Mouse (Mus musculus) left cerebral cortex, postnatal 4 days (tissue): ENCODE measurements at regions not wholly inside any gene's neighbourhood (a gene's known extent, or its start where the extent isn't known, plus 50 kb on each side); places are given as distances from the start of the nearest gene placed in this dataset.
"Not testable (repeated sequence)": the region's sequence is repeated elsewhere in the genome, so short reads cannot be mapped to it uniquely, and the experiment has no call there.

Experiments
- DNase-seq: peaks from one replicate; pipeline ENCODE4 v3.0.0-alpha.2; 2022
- intact Hi-C: fragments of 180-260 bp; cut with DNase I; formaldehyde crosslinking; loops from one replicate; pipeline ENCODE4 v1.15.1; 2025

DNA sequence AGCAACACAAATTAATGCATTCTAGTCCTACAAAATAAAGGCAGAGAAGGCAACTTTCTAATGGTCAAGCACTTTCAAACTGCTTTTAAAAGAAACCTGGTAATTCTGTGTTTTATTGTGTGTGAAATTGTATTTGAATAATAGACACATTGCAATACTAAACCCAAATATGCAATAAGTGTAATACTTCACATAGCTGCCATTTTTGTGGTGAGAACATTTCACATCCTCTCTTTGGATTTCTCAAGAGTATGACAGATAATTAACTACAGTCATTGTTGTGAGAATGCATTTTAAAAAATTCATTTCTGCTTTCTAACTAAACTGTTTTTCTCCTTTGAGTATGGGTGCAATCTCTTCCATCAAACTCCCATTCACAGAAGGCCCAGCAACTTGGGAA, 256.4 kb downstream of the Sema3d start:
- intact Hi-C loops, result no loop called here

DNA sequence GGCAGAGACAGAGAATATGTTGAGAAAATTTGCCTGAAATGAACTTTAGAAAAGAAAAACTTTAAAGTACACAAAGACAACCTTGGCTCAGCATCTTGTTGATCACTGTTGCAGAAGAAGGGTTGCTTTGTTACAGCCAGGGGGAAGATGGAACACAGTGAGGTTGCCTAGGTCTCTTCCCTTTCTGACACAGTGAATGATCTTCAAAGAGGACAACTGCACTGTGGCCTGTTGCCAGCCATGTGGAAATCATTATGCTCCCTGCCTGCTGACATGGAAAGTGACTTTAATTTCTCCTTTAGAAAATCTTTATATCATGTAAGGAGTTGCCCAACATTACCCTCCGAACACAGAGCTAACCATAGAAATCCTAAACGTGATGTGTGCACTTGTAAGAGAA, 263.1 kb downstream of the Sema3d start:
- intact Hi-C loops, result no loop called here

More for the DNA sequence above, 256.4 kb downstream of the Sema3d start:
- DNase-seq, result no peak

DNA sequence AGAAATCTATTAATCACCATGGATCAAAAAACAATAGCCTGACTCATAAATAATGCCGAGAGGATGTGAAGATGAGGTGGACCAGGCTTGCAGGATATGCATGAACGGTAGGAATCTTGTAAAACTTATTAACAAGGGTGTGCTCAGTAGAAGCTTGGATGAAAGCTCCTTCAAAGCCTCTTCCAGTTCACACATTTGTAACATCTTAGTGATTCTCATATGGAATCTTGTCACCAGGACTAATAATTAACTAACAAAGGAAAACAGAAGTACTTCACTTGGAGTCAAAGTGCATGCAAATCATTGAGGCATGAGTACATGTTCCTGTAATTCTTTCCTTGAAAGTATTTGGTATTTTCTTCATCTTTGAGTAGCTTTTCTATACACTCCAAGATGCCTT, 290.5 kb downstream of the Sema3d start:
- DNase-seq, result no peak

More for the DNA sequence above, 263.1 kb downstream of the Sema3d start:
- DNase-seq, result peak; percentile 9

DNA sequence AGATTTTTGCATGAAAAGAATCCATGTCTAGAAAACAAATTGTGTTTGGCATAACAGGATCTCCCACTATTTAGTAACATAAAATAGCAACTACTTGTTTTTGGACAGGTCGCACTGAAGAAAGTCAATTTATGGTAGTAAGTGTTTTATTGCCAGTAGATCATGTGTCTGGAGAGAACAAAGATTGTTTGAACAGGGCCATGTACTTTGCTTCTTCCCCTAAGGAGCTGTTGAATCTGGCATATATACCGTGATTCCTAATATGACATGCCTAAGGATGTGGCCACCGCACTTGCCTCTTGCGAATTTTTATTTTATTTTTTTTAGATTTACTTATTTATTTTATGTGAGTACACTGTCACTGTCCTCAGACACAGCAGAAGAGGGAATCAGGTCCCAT, 290.9 kb downstream of the Sema3d start:
- no peak for DNase-seq

More for the DNA sequence above, 290.5 kb downstream of the Sema3d start:
- intact Hi-C loops, result no loop called here

DNA sequence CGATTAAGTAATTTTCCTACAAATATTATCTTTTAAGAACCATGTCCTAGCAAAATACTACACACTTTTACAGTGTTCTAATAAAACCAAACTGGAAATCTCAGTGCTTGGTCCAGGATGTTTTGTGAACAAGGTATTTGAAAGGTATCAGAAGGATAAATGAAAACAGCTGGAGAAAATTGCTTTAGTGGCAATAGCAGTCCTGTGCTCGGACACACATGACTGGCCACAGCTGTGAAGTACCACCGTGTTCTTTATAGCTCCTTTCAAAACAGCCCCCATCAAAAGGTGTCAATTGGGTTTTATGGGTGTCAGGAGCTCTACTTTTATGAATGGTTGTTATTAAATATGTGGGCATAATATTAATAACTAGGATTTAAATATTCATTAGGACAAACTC, 293.5 kb downstream of the Sema3d start:
- DNase-seq, result no peak
- intact Hi-C loops, result no loop called here

More for the DNA sequence above, 290.9 kb downstream of the Sema3d start:
- intact Hi-C loops, result no loop called here

DNA sequence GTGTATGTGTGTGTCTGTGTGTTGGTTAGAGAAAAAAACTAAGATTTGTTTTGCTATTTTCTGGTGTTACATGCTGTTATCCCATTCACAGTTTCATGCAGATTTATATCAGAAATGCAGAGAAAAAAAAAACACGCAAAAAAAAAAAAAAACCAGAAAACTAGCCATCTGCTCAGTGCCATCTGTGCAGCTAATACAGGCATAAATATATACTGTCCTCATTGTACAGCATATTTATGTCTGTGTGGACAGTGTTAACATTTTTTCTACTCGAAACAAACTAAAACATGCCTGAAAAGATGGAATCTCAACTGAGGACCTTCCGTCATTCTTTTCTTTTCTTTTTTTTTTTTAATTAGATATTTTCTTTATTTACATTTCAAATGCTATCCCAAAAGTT, 331.7 kb downstream of the Sema3d start:
- no peak for DNase-seq
- intact Hi-C loops, result no loop called here

DNA sequence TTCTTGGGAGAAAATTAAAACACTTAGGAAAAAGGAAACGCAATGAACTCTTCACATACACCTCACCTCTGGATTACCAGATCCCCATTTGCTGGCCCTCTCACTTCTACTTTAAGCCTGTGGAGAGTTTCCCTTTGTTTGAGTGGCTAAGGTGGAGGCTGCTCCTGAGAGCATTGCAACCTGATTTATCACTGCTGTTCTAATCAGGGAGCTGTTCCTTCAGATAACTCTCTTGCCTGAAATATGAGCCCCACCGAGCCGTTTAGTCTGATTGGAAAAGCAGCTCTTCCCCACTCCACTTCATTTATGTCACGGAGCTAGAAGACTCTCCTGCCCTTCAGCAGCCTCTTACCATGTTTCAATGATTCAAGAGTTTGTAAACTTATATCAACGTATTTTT, 368.3 kb downstream of the Sema3d start:
- intact Hi-C loops, result no loop called here
- no peak for DNase-seq

DNA sequence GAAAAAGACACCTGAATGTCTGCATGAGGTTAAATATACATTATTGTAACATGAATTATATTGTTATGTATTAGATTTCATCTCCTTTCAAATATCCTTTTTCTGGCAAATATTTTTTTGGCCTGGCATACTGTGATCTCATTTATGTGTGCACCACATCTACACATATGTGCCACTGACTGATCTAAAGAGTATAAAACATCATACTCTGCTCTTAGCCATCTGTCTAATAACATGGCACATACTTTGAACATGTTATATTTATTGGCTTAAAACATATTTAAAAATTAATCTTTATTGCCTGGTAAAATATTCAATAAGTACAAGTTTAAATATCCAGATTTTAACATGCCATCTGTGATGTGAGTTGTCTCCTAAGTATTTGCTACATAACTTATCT, 365.6 kb upstream of the Sema3a start:
- no peak for DNase-seq
- intact Hi-C loops, result no loop called here

DNA sequence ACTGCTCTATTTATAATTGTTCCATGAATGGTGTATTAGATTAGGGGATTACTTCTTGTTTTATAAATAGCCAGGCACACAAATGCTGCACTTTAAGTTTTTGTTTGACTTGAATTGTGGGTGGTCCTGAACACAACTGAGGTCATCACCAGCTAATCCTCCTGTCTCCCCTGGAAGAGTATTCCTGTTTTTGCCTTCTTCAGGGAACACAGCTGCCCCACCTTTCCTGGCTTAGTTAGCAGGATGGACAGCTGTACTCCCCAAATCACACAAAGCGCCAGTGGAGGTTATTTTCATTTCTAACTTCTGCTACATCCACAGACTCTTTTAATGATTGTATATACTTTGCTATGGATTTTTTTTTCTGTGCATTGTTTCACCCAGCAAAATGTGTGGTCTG, 357.8 kb upstream of the Sema3a start:
- DNase-seq, result no peak
- intact Hi-C loops, result no loop called here

DNA sequence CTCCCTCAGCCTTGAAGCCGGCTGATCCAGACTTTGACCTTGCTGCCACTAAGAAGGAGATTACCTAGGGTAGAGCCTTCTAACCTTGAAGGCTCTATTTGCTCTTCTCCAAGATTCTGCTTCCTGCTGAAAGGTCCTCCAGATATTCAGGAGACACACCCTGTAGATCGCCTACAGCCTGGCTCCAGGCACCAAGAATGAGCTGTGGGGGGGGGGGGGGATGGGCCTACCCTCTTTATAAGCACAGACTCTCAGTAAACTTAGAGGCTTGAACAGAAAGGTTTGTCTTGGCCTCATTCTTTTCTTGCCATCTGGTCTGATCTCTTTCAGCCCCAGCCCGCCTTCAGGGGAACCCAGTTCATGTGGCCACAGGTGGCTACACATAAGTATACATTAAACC, 342.5 kb upstream of the Sema3a start:
- intact Hi-C loops, result no loop called here

DNA sequence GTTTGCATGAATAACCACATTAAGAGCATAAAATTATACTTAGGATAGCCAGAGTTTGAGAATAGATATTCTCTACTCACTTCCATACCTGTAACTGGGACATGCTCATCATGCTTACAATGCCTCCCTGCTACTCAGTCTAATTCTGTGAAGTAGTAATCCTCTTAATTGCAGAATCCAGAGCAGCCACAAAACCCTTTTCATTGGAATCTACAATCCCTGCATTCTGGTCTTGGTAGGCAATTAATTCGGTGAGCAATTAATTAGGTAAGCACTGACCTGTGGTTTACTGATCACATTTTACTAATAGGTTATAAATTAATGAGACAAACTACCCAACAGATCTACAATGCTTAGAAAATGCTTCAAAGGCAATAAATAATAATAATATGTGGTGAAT, 316.5 kb upstream of the Sema3a start:
- no peak for DNase-seq
- intact Hi-C loops, result no loop called here

More for the DNA sequence above, 342.5 kb upstream of the Sema3a start:
- DNase-seq, result no peak

DNA sequence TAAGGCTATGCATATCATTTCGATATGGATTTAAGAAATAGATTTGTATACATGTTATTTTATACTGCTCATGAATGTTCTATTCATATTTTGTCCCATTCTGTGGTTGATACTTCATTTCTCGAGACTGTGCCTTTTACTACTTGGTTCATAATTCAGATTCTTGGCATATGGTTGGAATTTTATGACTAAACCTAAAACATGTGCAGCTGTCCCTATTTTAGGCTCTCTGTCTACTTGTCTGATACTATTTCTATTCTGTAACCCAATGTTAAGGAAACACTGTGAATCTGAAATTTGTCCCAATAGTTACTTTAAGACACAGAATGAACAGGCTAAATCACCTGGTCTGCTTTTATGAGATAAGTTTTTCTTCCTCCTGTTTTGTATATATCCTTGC, 315.3 kb upstream of the Sema3a start:
- intact Hi-C loops, result no loop called here
- no peak for DNase-seq

DNA sequence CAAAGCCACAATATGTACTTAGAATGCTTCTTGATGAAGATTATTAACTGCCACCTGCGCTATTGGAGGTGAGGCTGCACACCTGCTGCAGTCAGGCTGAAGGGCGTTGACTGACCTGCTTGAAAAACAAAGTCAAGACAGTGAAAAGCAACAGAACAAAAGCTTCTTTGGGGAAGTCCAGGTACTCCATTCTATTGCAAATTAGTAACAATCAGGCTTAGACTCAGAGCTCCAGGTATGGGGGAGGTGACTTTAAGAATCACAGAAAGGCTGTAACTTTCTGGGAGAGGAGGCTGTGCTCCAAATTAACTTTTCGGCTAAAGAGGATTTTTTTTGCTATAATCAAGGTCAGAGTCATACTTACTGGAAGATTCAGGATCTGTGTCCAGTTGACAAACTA, 278.0 kb upstream of the Sema3a start:
- intact Hi-C loops, DNase-seq: not testable (repeated sequence)

DNA sequence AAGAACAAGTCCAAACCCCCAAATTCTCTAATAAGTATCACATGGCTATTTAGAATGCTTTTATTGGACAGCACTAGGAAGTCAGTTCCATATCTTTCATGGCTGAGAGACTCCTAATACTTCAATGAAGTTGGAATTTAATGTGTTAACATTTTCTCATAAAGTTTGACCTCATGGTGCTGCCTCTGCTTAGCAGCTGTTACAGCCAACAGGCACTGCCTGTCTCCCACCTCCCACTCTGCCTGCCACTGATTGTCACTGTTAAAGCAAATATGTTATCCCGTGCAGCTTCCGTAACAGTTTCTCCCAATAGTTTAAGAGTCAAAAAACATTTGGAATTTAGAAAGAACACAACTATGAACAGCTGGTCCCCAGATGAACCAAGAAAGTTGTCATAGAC, 268.3 kb upstream of the Sema3a start:
- intact Hi-C loops, result no loop called here
- DNase-seq, result no peak

DNA sequence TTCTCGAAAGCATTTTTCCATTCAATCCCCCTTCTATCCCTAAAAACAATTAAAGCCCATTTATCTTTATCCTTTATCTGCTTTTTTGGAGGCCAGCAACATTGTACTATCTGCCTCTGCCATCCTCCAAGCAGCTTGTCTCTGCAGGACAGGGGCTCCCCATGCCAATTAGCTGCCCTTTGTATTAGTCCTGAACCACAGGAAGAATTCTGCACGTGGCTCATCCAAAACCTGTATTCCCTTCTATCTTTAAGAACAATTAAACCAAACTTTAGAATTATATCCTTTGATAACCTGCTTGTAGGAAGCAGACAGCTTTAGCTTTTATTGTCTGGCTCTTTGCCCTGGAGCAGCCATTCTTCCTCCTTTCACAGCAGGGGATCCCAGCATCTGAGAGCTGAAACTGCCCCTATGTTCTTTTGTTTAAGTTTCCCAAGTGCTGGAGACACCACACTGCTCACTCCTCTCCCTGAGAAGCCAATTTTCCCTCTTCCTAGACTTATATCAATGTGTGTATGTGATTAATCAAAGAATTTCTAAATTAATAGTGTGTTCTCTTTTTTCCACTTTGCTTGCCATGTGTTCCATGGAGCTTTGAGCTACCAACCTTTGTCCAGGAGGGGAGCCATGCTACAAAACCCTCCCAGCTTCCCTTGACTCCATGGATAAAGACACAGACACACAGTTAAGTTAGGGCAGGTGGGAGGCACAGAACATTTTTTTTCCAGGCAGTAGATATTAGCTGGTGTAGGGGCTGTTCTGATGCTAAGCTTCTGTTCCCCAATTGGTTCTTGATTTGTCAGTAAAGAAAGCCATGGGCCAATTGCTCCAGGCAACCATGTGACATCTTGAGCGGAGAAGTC, 256.6 kb upstream of the Sema3a start:
- DNase-seq, result peak; percentile 28

DNA sequence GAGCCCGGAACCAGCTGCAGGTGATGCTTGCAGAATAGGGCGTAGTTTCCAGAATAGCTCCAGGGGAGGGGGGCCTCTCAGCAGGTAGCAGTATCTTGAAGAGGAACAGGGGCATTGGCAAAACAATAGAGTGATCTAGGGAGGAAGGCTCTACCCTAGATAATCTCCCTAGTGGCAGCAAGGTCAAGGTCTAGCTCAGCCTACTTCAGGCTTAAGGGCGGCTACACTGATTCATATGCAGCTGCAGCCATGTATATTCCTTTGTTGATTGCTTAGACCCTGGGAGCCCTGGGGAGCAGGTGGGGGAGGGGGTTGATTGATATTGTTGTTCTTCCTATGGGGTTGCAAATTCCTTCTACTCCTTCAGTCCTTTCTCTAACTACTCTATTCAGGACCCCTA, 252.3 kb upstream of the Sema3a start:
- DNase-seq, result no peak
- intact Hi-C loops, result no loop called here

More for the DNA sequence above, 256.6 kb upstream of the Sema3a start:
- intact Hi-C loops, result no loop called here

DNA sequence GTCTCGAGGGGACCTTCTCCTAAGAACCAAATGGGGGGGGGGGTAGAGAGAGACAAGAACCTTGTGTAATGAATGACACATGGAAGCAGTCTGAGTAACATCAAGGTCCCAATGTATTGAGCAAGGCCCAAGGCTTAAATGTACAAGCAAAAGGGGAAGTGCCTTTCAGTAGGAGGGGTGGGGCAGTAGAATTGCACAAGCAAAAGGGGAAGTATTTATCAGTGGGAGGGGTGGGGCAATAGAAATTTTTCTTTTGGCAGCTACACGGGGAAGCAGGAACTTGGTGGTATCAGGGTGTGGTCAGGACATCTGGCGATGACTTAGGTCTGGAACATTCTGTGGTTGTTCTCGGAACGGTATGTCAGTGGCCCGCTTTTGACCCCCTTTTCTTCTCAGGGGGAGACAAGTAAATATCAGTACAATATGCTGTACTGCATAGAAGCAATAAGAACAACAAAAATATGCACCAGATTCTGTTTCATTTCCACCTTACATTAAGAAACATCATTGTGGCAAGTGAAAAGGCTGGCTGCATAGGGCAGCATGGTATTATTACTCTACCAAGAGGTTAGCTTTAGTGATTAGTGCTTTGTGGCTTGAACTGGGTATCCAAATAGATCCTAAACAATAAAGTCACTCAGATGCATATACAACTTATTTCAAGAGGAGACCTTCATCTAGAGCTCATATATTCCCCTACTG, 247.5 kb upstream of the Sema3a start:
- intact Hi-C loops, result no loop called here
- no peak for DNase-seq

DNA sequence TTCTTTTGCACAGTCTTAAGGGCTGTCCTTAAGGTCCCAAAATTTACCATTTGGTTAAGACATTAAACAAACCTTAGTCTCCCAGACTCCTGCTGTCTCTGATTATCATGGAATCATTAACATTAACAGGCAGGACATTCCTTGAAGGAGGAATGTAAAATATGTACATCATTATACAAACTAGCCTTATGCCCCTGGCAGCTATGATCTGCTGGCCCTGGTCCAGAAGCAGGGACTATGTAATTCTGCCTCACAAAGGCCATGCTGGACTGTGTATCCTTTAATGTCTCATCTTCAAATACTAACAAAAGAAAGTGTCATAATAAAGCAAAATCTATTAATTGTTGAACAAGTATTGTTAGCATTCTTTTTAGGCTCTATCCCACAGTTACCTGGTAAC, 232.9 kb upstream of the Sema3a start:
- DNase-seq, result peak; percentile 2
- intact Hi-C loops, result no loop called here

DNA sequence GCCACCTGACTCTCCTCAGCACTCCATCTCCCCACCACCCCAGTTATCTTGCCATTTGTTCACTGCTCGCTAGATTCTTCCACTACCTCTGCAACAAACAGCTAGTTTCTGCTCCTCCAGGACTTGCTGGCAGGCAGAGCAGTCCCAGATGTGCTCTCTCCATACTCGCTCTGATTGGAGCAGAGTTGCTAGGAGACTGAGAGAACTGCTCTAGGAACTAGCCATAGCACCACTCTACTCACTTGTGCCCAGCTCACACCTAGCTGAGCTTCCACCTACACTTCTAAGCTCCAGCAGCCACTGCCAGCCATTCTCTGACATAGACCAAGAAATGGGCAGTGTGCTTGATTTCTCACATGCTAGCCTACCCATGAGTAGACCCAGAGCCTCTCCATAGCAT, 230.6 kb upstream of the Sema3a start:
- intact Hi-C loops, result no loop called here
- no peak for DNase-seq

DNA sequence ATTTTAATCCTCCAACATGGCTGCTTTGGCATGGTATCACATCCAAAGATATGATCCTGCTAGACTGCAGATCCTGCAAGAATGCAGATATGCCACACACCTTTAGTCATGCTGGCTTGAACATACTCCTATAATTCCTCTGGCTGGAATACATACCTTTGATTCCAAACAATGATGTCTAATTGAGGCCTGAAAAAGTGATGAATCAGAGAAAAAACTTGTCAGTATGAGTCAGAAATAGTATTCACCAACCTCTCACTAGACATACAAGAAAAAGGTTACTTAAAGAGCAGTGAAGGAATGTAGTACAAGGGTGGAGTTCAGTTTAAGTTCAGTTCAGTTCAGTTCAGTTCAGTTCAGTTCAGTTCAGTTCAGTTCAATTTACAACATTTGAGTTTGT, 214.5 kb upstream of the Sema3a start:
- DNase-seq, result no peak
- intact Hi-C loops, result no loop called here

DNA sequence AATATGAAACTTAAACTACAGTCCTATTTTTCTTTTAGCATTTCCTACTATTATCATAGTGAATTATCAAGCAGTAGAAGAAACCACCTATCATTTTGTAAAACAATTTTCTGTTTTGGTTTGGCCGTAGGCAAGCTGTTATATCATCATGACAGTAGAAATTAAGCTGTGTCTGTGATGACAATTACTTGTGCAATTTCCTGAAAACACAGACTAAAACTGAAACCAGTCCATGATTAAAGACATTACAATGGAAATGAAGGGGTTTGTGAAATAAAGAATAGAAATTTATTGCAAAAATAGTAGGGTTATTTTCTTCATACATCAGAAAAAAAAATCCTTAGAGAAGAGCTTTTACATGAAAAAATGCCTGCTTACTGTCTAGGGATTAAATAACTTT, 210.8 kb upstream of the Sema3a start:
- intact Hi-C loops, result no loop called here
- DNase-seq, result no peak

DNA sequence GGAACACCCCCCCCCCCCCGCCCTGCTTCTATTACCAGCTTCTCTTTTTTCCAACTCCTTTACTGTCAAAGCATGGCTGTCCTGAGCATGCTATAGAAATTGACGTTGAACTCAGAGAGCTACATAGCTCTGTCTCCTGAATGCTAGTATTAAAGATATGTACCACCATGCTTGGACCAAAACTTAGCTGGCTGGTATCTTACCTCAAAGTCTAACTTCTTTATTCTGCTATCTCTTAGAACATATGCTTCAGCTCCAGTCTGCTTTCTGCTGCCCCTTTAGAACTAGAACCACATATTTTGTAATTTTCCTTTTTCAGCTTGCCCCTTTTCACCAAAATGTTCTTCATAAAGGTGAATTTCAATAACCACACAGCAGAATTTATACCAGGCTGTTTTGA, 205.9 kb upstream of the Sema3a start:
- DNase-seq, result no peak

More for the DNA sequence above, 205.9 kb upstream of the Sema3a start:
- intact Hi-C loops, result no loop called here
